Mouse (Mus musculus) hindbrain, postnatal 0 days (tissue): ENCODE measurements around the gene Tmem132c. TPM values are rescaled to one million over a fixed set of nuclear protein-coding genes. Genes with fewer than 3 reads are reported as not detected.

ENCODE experiments used
- ATAC-seq: fragments of 200-750 bp; cut with Nextera tagmentation; 2 replicates; pipeline ENCODE4 v1.8.0; 2017; ENCODE audit warnings: mild to moderate bottlenecking, moderate TSS enrichment, moderate library complexity
- DNase-seq: peaks from one replicate; pipeline ENCODE4 v3.0.0-alpha.2; 2015; ENCODE audit warnings: low spot score
- H3K27ac ChIP-seq: fragments of 300-500 bp; sonication (generic); 2 replicates; pipeline ENCODE4 v1.5.1; 2014; ENCODE audit warnings: mild to moderate bottlenecking
- H3K27me3 ChIP-seq: fragments of 300-500 bp; sonication (generic); 2 replicates; pipeline ENCODE4 v1.6.1; 2014; ENCODE audit warnings: low read length, mixed read lengths; ENCODE audit not compliant: insufficient read depth
- H3K36me3 ChIP-seq: fragments of 300-500 bp; sonication (generic); 2 replicates; pipeline ENCODE4 v1.6.1; 2014; ENCODE audit warnings: low read length, mixed read lengths; ENCODE audit not compliant: insufficient read depth
- H3K4me1 ChIP-seq: fragments of 300-500 bp; sonication (generic); 2 replicates; pipeline ENCODE4 v1.6.1; 2014; ENCODE audit warnings: antibody characterized with exemption, low read length, mixed read lengths; ENCODE audit not compliant: insufficient read depth
- H3K4me2 ChIP-seq: fragments of 300-500 bp; sonication (generic); 2 replicates; pipeline ENCODE4 v1.6.1; 2014; ENCODE audit warnings: low read depth, mild to moderate bottlenecking, low read length, moderate library complexity, mixed read lengths
- H3K4me3 ChIP-seq: fragments of 300-500 bp; sonication (generic); 2 replicates; pipeline ENCODE4 v1.5.1; 2014; ENCODE audit warnings: low read length
- H3K9ac ChIP-seq: fragments of 300-500 bp; sonication (generic); replicated peaks from 2 replicates; pipeline ENCODE4 v1.6.1; 2014; ENCODE audit warnings: mild to moderate bottlenecking, low read length, moderate library complexity, mixed read lengths
- H3K9me3 ChIP-seq: fragments of 300-500 bp; sonication (generic); 2 replicates; pipeline ENCODE4 v1.6.1; 2016; ENCODE audit warnings: low read length, mixed read lengths
- CTCF ChIP-seq: IDR thresholded peaks from 2 replicates; pipeline ENCODE4 v1.5.1; 2016; ENCODE audit warnings: antibody characterized with exemption, control low read depth, low read depth
- WGBS: fragments of 180-500 bp; shearing (Covaris S2); extraction: QIAGEN DNeasy Blood & Tissue Kit; methylation state at CpG from one replicate; pipeline ENCODE4 v1.1.7; 2014; 5-methylcytosine and 5-hydroxymethylcytosine counted together
- polyA plus RNA-seq: library from polyadenylated mRNA; unstranded; fragments of >200 nt; fragmentation: Nextera tagmentation; extraction: Ambion mirVana; gene quantifications from 2 replicates; pipeline ENCODE4 v1.2.1, GENCODE M21; 2015
- total RNA-seq: library from RNA; depleted of rRNA; stranded (reverse); fragments of >200 nt; gene quantifications from 2 replicates; pipeline ENCODE4 v1.2.3, GENCODE M21; 2014; rRNA removed

The Tmem132c gene
- total RNA-seq = 46.0 and 52.7 TPM in 2 replicates
- polyA plus RNA-seq = 12.9 and 13.5 TPM in 2 replicates

DNA sequence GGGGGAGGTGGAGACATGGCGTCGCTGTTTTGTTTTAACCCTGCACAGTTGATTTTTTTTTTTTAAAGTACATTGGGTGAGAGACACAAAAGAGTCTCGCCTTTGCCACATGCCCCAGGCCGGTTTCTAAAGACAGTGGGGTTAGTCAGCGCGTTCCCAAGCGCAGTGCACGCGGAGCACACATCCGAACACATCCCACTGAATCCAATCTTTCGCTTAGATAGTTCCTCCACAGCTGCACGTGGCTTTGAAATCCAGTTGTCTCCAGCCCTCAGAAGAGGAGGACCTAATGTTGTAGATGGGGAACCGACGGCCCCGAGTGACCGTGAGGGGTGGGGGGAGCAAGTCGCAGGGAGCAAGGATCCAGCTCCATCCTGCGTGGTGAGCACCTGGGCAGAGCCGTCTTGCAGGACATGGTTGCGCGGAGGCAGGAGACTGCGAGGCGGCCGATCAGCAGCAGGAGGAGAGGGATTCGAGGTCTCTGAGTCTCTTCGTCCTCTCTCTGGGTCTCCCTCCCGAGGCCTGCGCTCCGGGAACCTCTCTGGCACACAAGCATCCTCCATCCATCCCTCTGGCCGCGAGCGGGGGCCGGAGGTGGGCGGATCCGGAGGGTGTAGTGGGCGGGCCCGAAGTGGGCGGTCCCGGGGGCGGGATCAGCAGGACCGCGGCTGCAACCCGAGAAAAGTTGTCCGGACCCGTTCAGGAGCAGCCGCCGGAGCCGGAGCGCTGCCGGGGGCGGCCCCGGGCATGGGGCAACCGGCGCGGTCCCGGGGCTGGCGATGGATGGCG is at the start of gene Tmem132c:
TSS of gene Tmem132c (plus strand) at position 673 of the 789 bp plus-strand sequence.
- H3K4me3 ChIP-seq = peak within 1 kb of the TSS; percentile 65
- TF ChIP-seq CTCF = no peak

DNA sequence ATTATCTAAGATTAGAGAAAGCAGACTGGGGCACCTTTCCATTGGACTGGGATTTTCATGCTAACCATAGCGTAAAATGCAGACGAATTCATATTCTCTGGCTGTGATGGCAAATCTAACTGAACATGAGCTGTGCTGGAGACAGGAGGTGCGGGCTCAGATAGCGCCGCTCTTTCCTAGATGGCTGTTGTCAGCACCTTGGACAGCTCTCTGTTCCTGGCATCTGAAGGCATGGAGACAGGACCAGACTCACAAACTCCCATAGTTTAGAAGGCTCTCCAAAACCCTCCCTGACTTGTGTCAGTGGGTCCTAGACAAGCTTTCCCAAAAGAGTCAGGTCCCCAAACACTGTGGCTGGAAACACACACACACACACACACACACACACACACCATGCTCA is 49.7 kb upstream of the Tmem132c start:
- ATAC-seq = no peak
- H3K27me3 ChIP-seq = no peaks in the 10 kb centered on the region
- no peak overlapping the region for H3K4me3 ChIP-seq
- DNase-seq = peak; percentile 53
- no peak overlapping the region for H3K4me2 ChIP-seq
- H3K9ac ChIP-seq = no peak overlapping the region
- H3K4me1 ChIP-seq = no peaks in the 10 kb centered on the region
- no peaks in the 10 kb centered on the region for H3K9me3 ChIP-seq
- WGBS = 28% methylated on average over 5 of the region's 5 CpGs
- no peak overlapping the region for H3K27ac ChIP-seq
- H3K36me3 ChIP-seq = no peaks in the 10 kb centered on the region
- no peak for TF ChIP-seq CTCF

More for the DNA sequence above, at the start of gene Tmem132c:
- Histone ChIP-seq H3K4me1 (no peaks in the 10 kb centered on the region), H3K27ac (peak within 1 kb of the TSS; percentile 66), H3K27me3 (no peaks in the 10 kb centered on the region; the same call in 1 of the 2 replicates), H3K36me3 (no peaks in the 10 kb centered on the region), H3K9ac (peak within 1 kb of the TSS; percentile 51), H3K4me2 (peak within 1 kb of the TSS; percentile 65), H3K9me3 (no peaks in the 10 kb centered on the region)
- DNase-seq (peak; percentile 83), ATAC-seq (peak; percentile 90)
- 2% methylated on average over 53 of the region's 58 CpGs for WGBS

DNA sequence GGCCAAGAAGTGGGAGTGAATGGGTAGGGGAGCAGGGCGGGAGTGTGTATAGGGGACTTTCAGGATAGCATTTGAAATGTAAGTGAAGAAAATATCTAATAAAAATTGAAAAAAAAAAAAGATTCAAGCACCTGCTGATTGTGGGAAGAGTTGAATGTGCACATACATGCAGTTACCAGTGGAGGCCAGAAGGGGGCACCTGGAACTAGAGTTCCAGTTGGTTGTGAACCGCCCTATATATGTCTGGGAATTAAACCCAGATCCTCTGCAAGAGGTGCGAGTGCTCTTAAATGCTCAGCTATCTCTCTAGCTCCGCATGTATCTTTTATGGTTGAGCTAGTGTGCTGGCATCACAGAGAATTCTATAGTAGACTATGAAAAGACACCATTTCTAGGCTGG is 42.8 kb upstream of the Tmem132c start:
- peak; percentile 50 for TF ChIP-seq CTCF

GRCm38 (mm10) chr5:127204881-127205280 is 36.7 kb upstream of the Tmem132c start:
- no peak for TF ChIP-seq CTCF
- no peaks in the 10 kb centered on the region for H3K9me3 ChIP-seq
- 85% methylated on average over 8 of the region's 8 CpGs for WGBS
- ATAC-seq = no peak
- no peak overlapping the region for H3K27ac ChIP-seq
- no peak overlapping the region for H3K9ac ChIP-seq
- no peak overlapping the region for H3K4me3 ChIP-seq
- no peak for DNase-seq
- H3K4me1 ChIP-seq = no peaks in the 10 kb centered on the region
- H3K36me3 ChIP-seq = no peaks in the 10 kb centered on the region
- H3K4me2 ChIP-seq = no peak overlapping the region
- H3K27me3 ChIP-seq = no peaks in the 10 kb centered on the region

More for the DNA sequence above, 42.8 kb upstream of the Tmem132c start:
- H3K9me3 ChIP-seq = no peaks in the 10 kb centered on the region
- ATAC-seq = no peak
- 63% methylated on average over 4 of the region's 4 CpGs for WGBS
- no peak overlapping the region for H3K9ac ChIP-seq
- H3K36me3 ChIP-seq = no peaks in the 10 kb centered on the region
- no peaks in the 10 kb centered on the region for H3K4me1 ChIP-seq
- no peak overlapping the region for H3K27ac ChIP-seq
- no peak for DNase-seq
- no peak overlapping the region for H3K4me2 ChIP-seq
- no peaks in the 10 kb centered on the region for H3K27me3 ChIP-seq
- H3K4me3 ChIP-seq = no peak overlapping the region

- H3K4me2 ChIP-seq = no peak overlapping the region
- DNase-seq (peak; percentile 51), ATAC-seq (no peak)
- no peaks in the 10 kb centered on the region for H3K9me3 ChIP-seq
- H3K4me3 ChIP-seq = no peak overlapping the region
- H3K27me3 ChIP-seq = no peaks in the 10 kb centered on the region
- H3K27ac ChIP-seq = no peak overlapping the region
- 43% methylated on average over 3 of the region's 3 CpGs for WGBS
- no peak overlapping the region for H3K9ac ChIP-seq
- no peaks in the 10 kb centered on the region for H3K36me3 ChIP-seq
- no peak for TF ChIP-seq CTCF
- H3K4me1 ChIP-seq = peaks cover 4% of the 10 kb centered on the region; the same call in 1 of the 2 replicates
These were observed 25.2 kb upstream of the Tmem132c start for GRCm38 (mm10) chr5:127216389-127216788.

DNA sequence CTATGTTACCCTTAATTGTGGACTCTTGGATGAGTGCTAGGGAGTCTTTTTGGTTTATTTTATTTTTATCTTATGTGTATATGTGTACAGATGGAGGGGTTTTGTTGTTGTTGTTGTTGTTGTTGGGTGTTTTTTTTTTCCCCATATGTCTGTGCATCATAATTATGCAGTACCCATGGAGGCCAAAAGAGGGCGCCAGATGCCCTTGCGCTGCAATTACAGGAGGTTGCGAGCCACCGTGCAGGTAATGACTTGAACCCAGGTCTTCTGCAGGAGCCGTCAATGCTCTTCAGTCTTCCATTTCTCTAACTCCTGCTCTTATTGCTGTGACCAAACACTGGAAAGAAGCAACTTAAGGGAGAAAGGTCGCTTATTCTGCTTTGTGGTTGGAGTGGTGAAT is 23.9 kb upstream of the Tmem132c start:
- 69% methylated on average over 6 of the region's 6 CpGs for WGBS
- H3K4me2 ChIP-seq = no peak overlapping the region
- H3K4me1 ChIP-seq = peaks cover 4% of the 10 kb centered on the region; the same call in 1 of the 2 replicates
- no peak overlapping the region for H3K9ac ChIP-seq
- H3K27me3 ChIP-seq = no peaks in the 10 kb centered on the region
- peak; percentile 39 for TF ChIP-seq CTCF
- H3K9me3 ChIP-seq = no peaks in the 10 kb centered on the region
- H3K36me3 ChIP-seq = no peaks in the 10 kb centered on the region
- ATAC-seq (no peak), DNase-seq (no peak)
- H3K27ac ChIP-seq = no peak overlapping the region
- no peak overlapping the region for H3K4me3 ChIP-seq
